Mouse (Mus musculus) adipocyte (in vitro differentiated cells): Measurements from ENCODE around the gene Ehd2.

Experiments
- DNase-seq: peaks from one replicate; pipeline ENCODE4 v3.0.0-alpha.2; 2016; ENCODE audit warnings: low spot score

The Ehd2 gene

GRCm38 (mm10) chr7:15975451-15975850 is 8.1 kb upstream of the Ehd2 start:
- no peak for DNase-seq

- peak; percentile 58 for DNase-seq
Observed at GRCm38 (mm10) chr7:15974712-15975111, 7.3 kb upstream of the Ehd2 start.

- DNase-seq, result no peak
Observed at GRCm38 (mm10) chr7:15972247-15972646, 4.9 kb upstream of the Ehd2 start.

GRCm38 (mm10) chr7:15969674-15970073 is 2.3 kb upstream of the Ehd2 start:
- no peak for DNase-seq

GRCm38 (mm10) chr7:15968322-15968721 is 955 bp upstream of the Ehd2 start:
- DNase-seq, result no peak

DNA sequence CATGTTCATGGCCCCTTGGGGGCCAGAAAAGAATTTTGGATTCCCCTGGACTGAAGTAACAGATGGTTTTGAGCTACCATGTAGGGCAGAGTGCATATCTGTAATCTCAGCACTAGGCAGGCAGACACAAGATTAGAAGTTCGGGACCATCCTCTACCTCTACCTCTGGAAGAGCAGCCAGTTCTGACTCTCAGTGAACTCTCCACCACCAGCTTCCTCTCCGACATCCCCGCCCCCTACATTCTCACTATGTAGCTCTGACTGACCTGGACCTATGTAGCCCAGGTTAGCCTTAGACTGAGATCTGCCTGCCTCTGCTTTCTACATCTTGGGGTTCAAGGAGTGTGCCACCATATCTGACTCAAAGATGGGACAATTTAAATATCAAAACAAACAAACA is 878 bp downstream of the Ehd2 start:
- peak; percentile 34 for DNase-seq

- DNase-seq, result no peak
Observed at GRCm38 (mm10) chr7:15963798-15964652, 3.3 kb downstream of the Ehd2 start.

DNA sequence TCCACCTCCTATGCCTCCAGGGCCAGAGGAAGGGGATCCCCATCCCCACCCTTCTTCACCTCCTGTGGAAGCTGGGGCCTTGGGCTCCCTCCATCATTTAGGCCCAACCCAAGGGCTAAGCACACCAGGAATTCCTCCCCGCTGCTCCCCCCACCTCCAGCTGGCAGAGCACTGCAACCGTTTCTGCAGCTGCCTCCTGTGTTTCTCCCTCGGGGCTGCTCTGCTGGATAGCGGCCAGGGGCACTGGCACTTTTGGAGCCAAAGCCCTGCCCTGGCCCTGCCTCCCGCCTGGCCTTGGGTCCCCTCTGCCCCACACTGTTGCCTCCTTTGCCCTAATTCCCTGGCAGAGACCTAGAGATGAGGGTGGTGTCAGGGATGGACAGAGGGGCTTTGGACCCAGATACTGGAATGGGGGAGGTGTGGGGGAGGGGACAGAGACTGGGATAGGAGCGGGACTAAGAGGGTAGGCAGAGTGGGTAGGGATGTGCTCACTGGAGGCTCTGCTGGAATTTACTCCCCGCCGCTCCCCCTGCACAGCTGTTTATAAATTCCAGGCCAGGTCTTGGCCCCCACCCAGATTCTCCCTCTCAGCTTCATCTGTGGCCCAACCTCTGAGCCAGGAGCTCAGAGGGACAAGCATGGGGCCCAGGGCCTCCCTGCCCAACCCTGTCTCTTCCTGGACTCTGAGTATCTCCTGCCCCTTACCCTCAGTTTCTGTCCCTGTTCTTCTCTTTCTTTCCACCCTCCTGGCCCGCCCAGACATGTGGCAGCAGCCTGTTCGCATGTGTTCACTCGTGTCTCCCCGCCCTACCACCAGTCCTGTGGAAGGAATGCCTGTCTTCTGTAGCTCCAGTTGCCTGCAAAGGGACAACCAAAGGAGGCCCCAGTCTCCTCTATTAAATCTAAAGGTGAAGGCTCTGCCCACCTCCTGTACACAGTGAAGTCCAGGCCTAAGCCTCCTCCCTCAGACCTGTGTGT is 4.8 kb downstream of the Ehd2 start:
- DNase-seq, result peak; percentile 95

GRCm38 (mm10) chr7:15961798-15962197 is 5.6 kb downstream of the Ehd2 start:
- no peak for DNase-seq

DNA sequence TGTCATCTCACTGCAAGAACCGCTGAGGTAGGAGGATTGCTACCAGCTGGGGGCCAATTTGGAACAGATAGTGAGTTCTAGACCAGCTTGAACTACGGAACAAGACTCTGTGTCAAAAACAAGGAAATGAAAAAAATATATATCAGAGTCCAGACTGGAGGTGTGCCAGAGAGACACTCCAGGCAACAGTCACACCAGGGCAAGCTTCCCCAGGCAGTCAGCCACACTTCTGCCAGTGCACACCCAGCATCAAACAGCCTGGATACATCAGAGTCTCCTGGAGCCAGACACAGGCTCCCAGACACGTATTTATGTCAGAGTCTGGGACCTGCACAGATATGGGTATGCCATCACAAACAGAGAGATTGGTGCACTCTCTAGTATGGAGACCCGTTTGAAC is 6.1 kb downstream of the Ehd2 start:
- DNase-seq, result peak; percentile 71

GRCm38 (mm10) chr7:15960691-15961090 is 6.7 kb downstream of the Ehd2 start:
- peak; percentile 64 for DNase-seq

DNA sequence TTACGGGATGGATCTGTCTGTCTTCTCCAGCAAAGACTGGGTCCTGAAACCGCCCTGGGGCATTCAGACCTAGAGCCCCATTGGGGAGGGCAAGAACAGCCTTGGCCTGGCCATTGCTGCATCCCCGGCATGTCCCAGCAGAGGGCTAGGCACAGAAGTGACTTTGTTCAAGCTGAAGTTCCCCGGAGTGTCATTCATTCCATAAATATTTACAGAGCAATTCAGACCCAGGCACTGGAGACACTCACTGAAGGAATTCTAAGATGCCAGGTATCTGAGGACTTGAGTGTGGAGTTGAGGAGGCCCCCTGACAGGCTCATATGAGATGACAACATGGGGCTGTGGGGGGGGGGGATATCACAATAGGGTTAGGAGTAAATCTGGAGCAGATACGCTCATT is 11.2 kb downstream of the Ehd2 start:
- DNase-seq, result no peak

DNA sequence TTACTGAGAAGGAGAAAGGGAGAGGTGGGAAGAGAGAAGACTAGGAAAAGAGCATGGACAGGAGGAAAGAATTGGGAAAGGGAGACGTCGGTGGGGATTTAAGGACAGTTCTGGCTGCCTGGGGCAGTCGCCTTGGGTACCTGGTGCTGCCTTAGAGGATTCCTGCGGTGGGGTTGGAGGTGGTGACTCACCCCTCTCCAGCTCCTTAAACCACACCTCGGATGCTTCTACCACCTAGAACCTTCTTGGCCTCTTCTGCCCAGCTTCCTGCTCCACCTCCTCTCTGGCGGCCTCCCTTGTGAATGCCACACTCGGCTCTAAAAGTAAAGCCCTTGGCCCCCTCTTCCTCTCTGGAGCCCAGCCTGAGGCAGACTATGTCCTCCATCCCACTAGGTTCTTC is 11.9 kb downstream of the Ehd2 start:
- no peak for DNase-seq

DNA sequence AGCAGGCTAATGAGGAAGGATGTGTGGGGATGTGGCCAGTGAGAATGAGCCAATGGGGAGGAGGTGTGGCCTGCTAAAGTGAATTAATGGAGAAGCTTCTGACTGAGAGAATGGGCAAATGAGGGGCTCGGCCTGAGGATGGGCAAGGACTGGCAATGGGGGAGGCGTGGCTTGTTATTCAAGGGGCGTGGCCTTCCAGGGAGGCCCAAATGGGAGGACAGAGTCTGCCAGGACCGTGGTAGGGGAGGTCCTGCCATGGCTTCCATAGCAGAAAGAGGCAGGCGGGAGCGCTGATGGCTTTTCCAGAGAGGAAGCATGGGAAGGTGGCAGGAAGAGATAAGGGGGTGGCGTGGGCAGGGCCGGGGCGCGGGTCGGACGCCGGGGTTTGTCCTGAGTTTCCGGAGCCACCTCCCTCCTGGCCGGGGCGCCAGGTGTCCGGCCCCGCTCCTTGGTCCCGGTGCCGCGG is 12.4 kb downstream of the Ehd2 start:
- DNase-seq, result no peak

GRCm38 (mm10) chr7:15954436-15954835 is 12.9 kb downstream of the Ehd2 start:
- DNase-seq, result no peak

GRCm38 (mm10) chr7:15953307-15954074 is 13.9 kb downstream of the Ehd2 start:
- DNase-seq, result no peak

GRCm38 (mm10) chr7:15952416-15952815 is 15.0 kb downstream of the Ehd2 start:
- DNase-seq, result no peak

DNA sequence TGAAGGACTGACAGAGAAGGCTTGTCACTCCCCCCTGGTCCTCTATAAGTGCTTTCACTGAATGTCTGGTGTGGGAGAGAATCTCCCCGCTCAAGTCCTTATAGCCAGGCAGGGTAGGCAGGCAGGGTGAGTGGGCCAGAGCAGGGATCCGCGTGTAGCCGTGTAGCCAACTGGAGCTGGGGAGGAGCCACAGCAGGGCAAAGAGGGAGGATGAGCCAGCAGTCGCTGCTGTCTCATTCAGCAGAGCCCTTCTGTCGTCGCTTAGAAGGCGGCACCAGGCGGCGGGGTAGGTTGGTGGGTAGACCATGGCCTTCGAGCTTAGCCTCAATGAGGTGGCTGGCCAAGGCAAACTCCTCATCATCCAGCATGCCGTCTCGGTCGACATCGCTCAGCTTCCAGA is 17.4 kb downstream of the Ehd2 start:
- no peak for DNase-seq

DNA sequence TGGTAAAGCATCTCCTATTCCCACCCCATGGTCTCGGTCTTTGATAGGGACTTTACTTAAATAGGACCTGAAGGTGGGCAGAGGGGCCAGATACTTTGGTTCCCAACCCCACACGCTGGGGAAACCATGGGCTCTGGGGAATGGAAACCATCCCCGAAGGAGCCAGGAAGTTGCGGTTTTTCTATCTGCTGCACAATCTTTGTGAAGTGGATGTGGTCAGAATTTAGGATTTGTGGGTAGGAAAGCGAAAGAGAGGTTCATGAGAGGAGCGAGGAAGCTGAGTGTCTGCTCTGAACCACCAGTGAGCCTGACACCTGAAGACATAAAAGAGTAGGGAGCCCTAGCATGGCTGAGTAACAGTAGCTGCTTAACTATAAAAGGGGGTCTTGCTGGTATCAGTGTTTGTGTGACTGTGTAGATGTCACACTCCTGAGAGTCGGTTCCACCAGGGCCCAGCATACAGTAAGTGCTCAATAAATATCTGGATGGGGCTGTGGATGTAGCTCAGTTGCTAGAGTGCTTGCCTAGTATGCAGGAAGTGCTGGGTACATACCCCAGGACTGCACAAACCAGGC is 18.1 kb downstream of the Ehd2 start:
- DNase-seq, result no peak

- peak; percentile 95 for DNase-seq
Observed at GRCm38 (mm10) chr7:15948381-15948941, 18.9 kb downstream of the Ehd2 start.

GRCm38 (mm10) chr7:15947653-15948260 is 19.6 kb downstream of the Ehd2 start:
- no peak for DNase-seq
